Mouse (Mus musculus) kidney, adult 18-20 months (tissue): Measurements from ENCODE around the gene Slc1a1.
A peak's percentile ranks its signal among the peaks of the same experiment; 100 is the strongest.

Source experiments
- DNase-seq: peaks from one replicate; pipeline ENCODE4 v3.0.0; 2021

The Slc1a1 gene

DNA sequence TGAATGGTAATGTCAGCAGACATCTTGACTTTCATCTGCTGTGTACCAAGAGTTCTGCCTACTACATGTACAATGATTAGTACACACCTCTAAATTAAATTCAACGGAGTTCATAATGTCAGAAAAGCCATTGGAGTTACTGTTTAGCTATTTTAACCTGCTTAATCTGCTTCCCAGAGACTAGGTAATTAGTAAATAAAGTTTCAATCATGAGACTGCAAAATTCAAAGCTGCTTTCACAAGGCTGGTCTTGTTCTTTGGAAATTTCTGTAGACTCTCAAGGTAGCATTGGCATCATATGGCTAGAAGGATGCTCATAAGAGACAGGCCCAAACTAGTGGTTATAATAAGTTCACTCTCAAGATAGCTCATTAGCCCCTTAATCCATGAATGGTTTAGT lies 20.0 kb downstream of the Slc1a1 start:
- DNase-seq = no peak

GRCm38 (mm10) chr19:28860246-28860645 lies 25.4 kb downstream of the Slc1a1 start:
- DNase-seq = no peak

GRCm38 (mm10) chr19:28863626-28864025 lies 28.8 kb downstream of the Slc1a1 start:
- DNase-seq = no peak

- no peak for DNase-seq
These were observed 30.1 kb downstream of the Slc1a1 start for GRCm38 (mm10) chr19:28864981-28865380.

DNA sequence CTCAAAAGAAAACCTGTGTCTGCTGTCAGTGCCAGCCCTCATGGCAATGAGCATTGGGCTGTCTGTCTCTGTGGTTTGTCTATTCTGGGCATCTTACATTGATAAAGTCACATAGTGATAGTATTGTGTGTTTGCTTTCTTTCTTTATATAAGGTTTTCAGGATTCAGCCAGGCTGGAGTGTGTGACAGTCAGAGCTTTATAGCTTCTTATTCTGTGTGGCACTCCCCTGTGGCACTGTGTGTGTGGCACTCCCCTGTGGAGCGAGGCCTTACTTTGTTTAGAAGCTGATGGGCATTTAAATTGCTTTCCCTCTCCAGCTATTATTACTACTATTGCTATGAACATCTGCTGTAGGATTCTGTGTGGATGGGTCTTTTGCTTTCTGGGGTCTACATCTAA lies 30.7 kb downstream of the Slc1a1 start:
- no peak for DNase-seq

DNA sequence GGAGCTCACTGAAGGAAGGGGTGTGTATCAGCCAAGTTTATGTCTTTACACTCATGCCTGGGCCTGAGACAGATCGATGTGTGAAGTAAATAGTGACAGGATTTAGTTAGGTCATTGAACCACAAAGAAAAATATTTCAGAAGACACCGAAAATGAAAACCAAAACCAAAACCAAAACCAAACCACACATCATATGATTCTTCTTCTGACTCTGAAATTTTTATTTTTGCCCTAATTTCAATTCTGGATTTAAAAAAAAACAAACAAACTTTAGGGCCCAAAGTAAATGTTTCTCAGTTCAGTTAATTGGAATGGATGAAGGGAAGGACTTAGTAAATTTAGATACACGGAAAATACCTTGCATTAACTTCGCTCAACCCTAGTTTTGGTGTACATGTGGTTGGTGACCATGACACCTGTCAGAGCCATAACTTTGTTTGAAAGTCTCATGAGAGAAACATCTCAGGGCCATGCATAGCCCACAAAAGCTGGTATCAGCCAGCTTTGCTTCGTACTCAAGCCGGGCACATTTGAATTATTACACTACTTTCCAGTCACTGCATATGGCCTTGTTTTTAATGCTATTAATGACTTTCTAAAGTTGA lies 34.5 kb downstream of the Slc1a1 start:
- no peak for DNase-seq

- no peak for DNase-seq
These were observed 35.5 kb downstream of the Slc1a1 start for GRCm38 (mm10) chr19:28870351-28870750.

- peak; percentile 25 for DNase-seq
These were observed 44.6 kb downstream of the Slc1a1 start for GRCm38 (mm10) chr19:28879476-28879875.

DNA sequence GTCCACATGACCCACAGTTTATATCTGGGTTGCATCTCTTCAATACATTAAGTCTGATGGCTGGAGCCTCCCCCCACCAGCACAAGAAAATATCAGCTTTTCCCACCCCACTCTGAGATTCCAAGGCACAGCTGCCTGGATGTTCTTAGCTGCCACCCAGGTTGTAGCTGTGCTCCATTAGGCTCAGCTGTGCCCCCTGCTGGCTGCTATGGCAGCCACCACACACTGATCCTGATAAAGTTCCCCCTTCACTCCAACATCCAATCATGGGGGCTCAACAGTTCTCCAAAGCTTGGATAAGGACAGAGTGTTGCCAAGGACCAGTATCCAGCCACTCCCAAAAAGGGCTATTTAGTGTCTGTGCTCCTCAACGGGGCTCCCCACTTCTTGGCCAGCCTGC lies 48.3 kb downstream of the Slc1a1 start:
- DNase-seq = peak; percentile 52

DNA sequence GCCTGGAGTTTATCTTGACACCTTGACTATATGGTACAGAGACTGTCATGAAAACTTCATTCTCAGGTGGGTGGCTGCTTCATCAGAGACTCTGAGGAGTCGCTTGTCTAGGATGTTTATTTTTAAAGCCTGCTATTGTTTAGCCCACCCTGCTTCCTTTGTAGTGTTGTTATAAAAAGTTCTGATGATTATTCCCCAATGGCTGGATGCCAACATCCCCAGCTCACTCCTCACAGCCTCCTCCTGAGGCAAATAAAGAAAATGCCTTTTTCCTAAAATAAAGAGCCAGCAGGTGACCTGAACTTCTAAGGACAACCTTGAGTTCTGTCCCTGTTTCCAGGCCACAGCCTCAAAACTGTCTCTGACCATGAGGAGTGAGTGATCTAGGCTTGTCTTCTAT lies 53.6 kb downstream of the Slc1a1 start:
- no peak for DNase-seq

DNA sequence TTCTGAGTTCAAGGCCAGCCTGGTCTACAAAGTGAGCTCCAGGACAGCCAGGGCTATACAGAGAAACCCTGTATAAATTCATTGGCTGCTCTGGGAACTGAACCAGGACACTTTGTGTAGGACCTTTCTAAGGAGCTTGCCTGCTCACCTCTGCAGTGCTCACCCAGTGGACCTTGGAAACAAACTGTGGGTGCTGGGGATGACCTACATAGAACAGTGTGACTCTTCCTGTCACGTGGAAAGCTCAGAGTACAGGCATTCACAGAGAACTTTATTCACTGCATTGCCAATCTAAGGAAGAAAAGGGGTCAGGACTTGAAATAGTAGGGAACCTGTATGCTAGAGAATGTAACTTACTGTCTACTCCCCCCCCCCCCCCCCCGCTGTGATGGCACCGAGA lies 54.4 kb downstream of the Slc1a1 start:
- peak; percentile 40 for DNase-seq

DNA sequence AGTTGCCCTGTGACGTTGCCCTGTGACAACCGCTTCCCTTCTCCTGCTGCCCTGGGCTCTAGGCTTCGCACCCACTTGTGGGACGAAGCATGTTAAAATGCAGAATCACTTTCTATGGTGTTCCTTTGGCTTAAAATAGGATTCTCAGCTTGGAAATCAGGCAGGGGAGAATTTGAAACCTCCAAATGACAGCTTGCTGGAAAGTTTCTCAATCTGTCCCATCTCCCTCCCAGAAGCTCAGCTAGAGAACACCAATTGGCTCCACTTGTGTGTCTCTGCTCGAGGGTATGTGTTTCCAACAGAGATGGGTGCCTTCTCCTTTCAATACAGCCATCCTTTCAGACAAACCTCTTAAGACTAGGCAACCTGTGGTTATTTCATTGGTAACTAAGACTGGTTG lies 56.4 kb downstream of the Slc1a1 start:
- no peak for DNase-seq

- DNase-seq = no peak
These were observed 57.0 kb downstream of the Slc1a1 start for GRCm38 (mm10) chr19:28891864-28892263.

GRCm38 (mm10) chr19:28896639-28897038 lies 61.8 kb downstream of the Slc1a1 start:
- DNase-seq = no peak

DNA sequence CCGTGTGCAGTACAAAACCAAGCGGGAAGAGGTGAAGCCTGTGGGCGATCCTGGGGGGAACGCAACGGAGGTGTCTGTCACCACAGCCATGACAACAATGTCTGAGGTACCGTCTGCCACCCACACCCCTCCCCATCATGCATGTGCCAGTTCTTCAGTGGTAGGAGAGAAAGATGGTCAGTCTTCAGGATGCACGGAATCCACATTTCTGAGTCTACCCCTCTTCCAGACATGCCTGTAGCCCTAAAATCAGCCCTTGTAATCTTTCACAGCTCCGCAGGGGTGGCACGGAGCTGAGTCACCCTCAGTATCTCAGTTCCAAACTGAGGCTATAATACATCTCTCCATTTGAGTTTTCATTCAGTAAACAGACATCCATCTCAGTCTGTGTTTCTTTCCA lies 62.6 kb downstream of the Slc1a1 start:
- no peak for DNase-seq

GRCm38 (mm10) chr19:28900771-28901170 lies 65.9 kb downstream of the Slc1a1 start:
- DNase-seq = no peak

GRCm38 (mm10) chr19:28902111-28902510 lies 67.3 kb downstream of the Slc1a1 start:
- no peak for DNase-seq

DNA sequence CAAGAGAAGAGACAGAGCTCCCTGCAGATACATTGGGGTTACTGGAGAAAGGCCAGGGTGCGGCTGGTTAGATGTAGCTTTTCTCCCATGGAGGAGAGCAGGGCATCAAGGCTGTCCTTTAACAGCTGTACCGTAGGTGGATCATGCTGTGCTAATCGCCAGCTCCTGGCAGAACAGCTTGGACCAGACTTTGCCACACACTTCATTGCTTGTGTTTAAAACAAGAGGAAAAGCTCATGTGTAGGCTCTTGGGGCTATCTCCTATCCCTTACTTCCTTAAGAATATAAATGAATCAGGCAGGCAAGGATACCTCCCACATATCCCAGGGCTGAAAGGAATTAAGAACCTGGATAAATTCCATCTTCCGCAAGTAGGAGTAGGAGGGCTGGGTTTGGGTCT lies 68.0 kb downstream of the Slc1a1 start:
- no peak for DNase-seq

DNA sequence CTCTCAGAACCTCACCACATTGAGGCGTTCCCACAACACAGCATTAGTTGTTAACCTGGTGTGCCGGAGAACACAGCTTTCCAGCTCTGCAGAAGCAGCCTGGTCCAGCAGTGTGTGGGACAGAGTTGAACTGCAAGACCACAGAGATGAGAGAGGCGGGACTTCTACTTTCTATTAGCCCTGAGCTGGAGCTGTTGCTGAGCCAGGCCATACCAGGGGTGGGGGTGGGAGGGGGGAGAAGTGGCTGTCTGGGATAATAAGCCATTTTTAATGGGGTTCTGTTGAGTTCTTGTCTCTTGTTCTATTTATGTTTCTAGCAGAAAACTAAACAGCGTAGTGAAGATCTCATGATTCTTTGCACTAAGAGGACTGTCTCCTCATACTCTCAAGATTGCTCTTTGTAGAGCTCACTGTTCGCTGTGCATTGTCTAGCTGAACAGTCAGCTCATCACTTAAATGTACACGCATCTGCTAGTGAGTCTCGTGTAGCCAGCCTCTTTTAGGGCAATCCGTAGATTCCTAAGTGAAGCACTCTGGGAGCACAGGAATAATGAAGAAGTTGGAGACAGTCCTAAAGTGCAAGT lies 68.8 kb downstream of the Slc1a1 start:
- no peak for DNase-seq

DNA sequence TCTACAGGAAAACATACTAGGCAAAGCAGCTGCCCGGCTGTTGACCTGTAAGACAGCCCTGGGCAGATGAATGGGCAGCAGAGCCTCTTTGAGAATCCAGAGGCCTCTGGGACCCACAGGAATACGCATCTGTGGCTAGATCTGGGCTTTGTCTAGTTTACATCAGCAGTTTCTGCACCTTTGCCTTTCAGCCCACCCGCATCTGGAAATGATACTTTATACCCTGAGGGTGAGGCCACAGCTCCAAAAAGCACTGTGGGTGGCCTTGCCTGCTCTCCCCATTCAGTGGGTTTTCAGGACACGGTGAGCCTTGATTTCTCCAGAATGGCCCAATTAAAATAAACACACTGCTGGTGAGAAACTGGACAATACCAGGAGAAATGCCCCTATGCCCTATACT lies 73.3 kb downstream of the Slc1a1 start:
- DNase-seq = no peak

DNA sequence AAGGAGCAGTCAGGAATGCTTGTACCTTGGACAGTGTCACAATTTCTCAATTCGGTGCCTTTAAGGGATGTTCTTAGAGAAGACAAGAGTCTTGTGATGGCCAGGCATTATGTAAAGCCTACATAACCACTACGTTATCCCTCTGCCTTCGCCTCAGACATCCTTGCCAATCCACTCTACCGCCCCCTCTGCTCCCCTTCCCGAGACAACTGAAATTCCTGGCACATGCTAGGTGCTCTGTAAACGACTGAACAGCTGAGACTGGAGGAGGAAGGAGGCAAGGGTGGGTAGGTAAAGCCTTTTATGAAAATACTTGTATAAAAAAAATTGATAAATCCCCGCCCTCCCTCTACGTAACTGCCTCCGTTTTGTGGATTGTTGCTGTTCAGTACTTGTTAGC lies 73.8 kb downstream of the Slc1a1 start:
- no peak for DNase-seq

GRCm38 (mm10) chr19:28914598-28914997 lies 79.7 kb downstream of the Slc1a1 start:
- DNase-seq = no peak

DNA sequence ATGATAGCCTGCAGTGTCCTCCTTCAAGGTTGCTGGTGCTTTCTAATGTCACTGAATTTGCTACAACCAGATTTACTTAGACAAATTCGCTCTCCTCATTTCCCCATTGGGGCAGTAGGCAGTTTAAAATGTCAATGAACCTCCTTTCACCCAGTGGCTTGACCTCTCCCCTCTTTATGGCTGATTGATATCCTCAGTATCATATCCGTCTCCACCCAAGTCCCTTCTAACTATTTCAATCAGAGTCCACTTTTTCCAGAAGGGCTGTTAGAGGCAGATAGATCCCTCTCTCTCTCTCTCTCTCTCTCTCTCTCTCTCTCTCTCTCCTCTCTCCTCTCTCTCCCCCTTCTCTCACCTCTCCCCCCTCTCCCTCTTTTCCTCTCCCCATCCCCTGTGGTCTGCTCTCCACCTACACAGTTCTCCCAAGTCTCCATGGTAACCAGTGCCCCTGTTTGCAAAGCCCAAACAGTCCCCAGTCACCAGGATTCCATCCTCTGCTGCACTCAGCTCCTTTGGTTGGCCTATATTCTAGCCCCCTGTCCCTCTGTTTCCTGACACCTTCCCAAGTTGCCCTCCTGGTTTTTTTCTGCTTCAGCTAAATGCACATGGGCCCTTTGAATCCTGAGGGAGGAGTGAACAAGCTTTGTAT lies 80.9 kb downstream of the Slc1a1 start:
- DNase-seq = no peak

GRCm38 (mm10) chr19:28916492-28916891 lies 81.6 kb downstream of the Slc1a1 start:
- no peak for DNase-seq

DNA sequence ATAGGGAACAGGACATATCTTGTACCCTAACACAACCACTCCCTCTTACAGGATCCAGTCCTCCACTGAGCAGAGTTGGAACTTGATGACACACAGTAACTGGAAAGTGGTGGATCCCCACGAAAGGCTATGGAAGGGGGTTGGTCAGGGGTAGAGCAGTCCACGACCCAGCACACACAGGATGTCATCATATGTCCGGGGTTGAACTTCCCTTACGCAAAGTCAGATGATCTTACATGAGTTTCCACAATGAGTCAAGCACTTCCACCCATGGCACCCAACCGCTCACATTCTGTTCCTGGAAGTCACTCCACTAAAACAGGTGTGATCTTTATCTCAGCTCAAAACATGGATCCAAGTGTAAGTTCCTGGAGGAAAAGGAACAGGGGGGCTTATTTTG lies 83.0 kb downstream of the Slc1a1 start:
- no peak for DNase-seq
